ENCODE assay signal across 9 mouse cellular contexts in the genomic region with DNA sequence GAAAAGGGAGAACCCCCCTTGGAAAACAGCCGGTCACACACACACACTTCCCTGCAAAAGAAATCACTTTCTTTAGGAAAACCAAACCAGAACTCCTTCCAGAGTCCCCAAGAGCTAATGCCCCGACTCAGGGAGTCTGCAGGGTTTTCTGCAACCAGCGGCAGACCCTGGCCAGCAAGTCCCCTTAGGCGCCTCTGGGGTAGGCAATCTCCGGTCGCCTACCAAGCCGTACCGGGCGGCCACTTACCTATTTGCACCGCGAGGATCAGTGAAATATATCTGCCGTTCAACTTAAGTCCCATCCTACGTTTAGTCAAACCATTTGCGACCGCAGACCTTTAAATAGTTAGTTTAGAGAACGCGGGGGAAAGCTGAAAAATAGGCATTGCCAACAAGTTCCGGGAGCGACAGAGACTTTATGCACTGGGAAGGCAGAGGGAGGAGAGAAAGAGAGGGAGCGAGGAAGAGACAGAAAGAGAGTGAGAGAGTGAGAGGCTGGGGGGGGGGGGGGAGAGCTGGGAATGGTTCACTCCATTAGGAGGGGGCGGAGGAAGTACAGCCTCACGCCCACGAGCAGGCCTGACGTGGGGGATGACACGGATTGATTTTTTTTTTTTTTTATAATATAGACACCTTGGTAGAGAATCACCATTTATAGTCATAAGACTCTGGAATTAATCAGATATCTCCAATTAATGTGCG. TPM values are rescaled to one million over a fixed set of nuclear protein-coding genes. Genes with fewer than 3 reads are reported as not detected.
DNase-seq lines count a peak whose midpoint lies in the region; ATAC-seq lines count a peak whose summit lies in the region.
"Had no signal": no experiment of that assay in that cellular context is flagged by ENCODE, and none has a peak within 500 bp of the region (broad histone marks: within the 10 kb centered on the region; RNA-seq: fewer than 3 reads in every experiment).

No protein-coding gene starts in this region.

- peak overlapping the region; percentile 19 for H3K4me2 ChIP-seq in embryonic facial prominence, embryonic 15.5 days (replicated peaks)
- peak overlapping the region; percentile 72 for H3K4me2 ChIP-seq in neural tube, embryonic 13.5 days

- H3K27me3 ChIP-seq in embryonic facial prominence, embryonic 15.5 days = peaks cover 76% of the 10 kb centered on the region
- peaks cover 68% of the 10 kb centered on the region for H3K27me3 ChIP-seq in neural tube, embryonic 13.5 days

- ATAC-seq in embryonic facial prominence, embryonic 15.5 days (ENCODE audit: insufficient number of reproducible peaks, low FRiP score, low TSS enrichment, low read depth) = no peak
- ATAC-seq in neural tube, embryonic 13.5 days (ENCODE audit: low read depth) = peak; percentile 17

- H3K27ac ChIP-seq in embryonic facial prominence, embryonic 15.5 days (replicated peaks) = no peak overlapping the region
- H3K27ac ChIP-seq in neural tube, embryonic 13.5 days (replicated peaks) = peak overlapping the region; percentile 97

- H3K9me3 ChIP-seq in embryonic facial prominence, embryonic 15.5 days (replicated peaks) = no peaks in the 10 kb centered on the region
- H3K9me3 ChIP-seq in neural tube, embryonic 13.5 days = no peaks in the 10 kb centered on the region

- intact Hi-C loops in heart, postnatal 25 days (cut with DNase I) = no loop called here
- intact Hi-C loops in left cerebral cortex, postnatal 36 days (cut with DNase I) = loop anchor here (2.0 to 10.0 kb wide), 4 partner anchors 401 to 617 kb away; a partner anchor contains a TSS

- H3K36me3 ChIP-seq in embryonic facial prominence, embryonic 15.5 days = no peaks in the 10 kb centered on the region
- no peaks in the 10 kb centered on the region for H3K36me3 ChIP-seq in neural tube, embryonic 13.5 days

- WGBS in embryonic facial prominence, embryonic 15.5 days = under 1% methylated on average over 26 of the region's 26 CpGs
- under 1% methylated on average over 26 of the region's 26 CpGs for WGBS in neural tube, embryonic 13.5 days

- peaks cover 43% of the 10 kb centered on the region for H3K4me1 ChIP-seq in embryonic facial prominence, embryonic 15.5 days
- peaks cover 27% of the 10 kb centered on the region for H3K4me1 ChIP-seq in neural tube, embryonic 13.5 days (replicated peaks)

- H3K9ac ChIP-seq in embryonic facial prominence, embryonic 15.5 days = no peak overlapping the region
- H3K9ac ChIP-seq in neural tube, embryonic 13.5 days = peak overlapping the region; percentile 87

- DNase-seq in heart, adult 11 months = peak; percentile 79
- DNase-seq in heart, postnatal 25 days (ENCODE audit: low spot score) = no peak
- peak; percentile 40 for DNase-seq in ES-CJ7 (ENCODE audit: low read depth, low spot score)
- DNase-seq in left cerebral cortex, postnatal 36 days (ENCODE audit: low spot score in 2 of 2) = peak; percentile 51 to 53
- no peak for DNase-seq in natural killer cell, adult 2 months (ENCODE audit: low spot score in 2 of 2)
- no peak for DNase-seq in gastrocnemius, adult 18-20 months (ENCODE audit: low spot score)

- peak overlapping the region; percentile 46 for H3K4me3 ChIP-seq in embryonic facial prominence, embryonic 15.5 days (replicated peaks)
- peak overlapping the region; percentile 54 for H3K4me3 ChIP-seq in neural tube, embryonic 13.5 days

RNA-seq across cellular contexts. Expression of a gene that starts 0.8 kb away (rescaled TPM):
- 1 to 10 TPM; 2.9 to 3.4 TPM for total RNA-seq in heart, postnatal 25 days (2021)
- polyA plus RNA-seq in embryonic facial prominence, embryonic 15.5 days (2015; fragmentation: Nextera tagmentation; extraction: Ambion mirVana) = 6.5 and 8.5 TPM in 2 replicates
- 100 to 1,000 TPM; 288 to 356 TPM for total RNA-seq in left cerebral cortex, postnatal 36 days (2021)
- polyA plus RNA-seq in neural tube, embryonic 13.5 days (2015; fragmentation: Nextera tagmentation; extraction: Ambion mirVana) = 74.3 and 74.7 TPM in 2 replicates
- total RNA-seq in gastrocnemius, adult 18-20 months (2021) = 1 to 10 TPM in 1 of 2 experiments, under 1 TPM in 1; 0.55 to 1.1 TPM
- total RNA-seq: MEL had no signal

Comparison
In these comparisons a context has a peak if more than half of its experiments do, and no peak if none do; other contexts are left out.
1. DNase-seq: peak in heart, adult 11 months (single experiment), ES-CJ7 (single experiment) and left cerebral cortex, postnatal 36 days (2 of 2); none in heart, postnatal 25 days (single experiment), natural killer cell, adult 2 months (0 of 2) and gastrocnemius, adult 18-20 months (single experiment).
2. RNA of a gene that starts 0.8 kb away (total RNA-seq): 288 to 356 TPM in left cerebral cortex, postnatal 36 days; 2.9 to 3.4 TPM in heart, postnatal 25 days and 0.55 to 1.1 TPM in gastrocnemius, adult 18-20 months; every median in the first group is over 10 times any median in the second.